Mouse (Mus musculus) thymus, adult 2 months (tissue): ENCODE results near the gene Fcrl5.

ENCODE experiments used
- CTCF ChIP-seq: fragments of 200-500 bp; IDR thresholded peaks from 2 replicates; pipeline ENCODE4 v1.5.1; 2012; ENCODE audit warnings: mild to moderate bottlenecking, control low read depth, low read length, moderate library complexity, borderline replicate concordance; ENCODE audit not compliant: control insufficient read depth, poor library complexity, insufficient read depth; ENCODE audit errors: extremely low read depth
- POLR2A ChIP-seq: fragments of 200-500 bp; IDR thresholded peaks from 2 replicates; pipeline ENCODE4 v1.6.1; 2012; ENCODE audit warnings: mild to moderate bottlenecking, low read length, control low read depth, moderate library complexity; ENCODE audit not compliant: control insufficient read depth, poor library complexity, insufficient read depth; ENCODE audit errors: extremely low read depth

- TF ChIP-seq CTCF (no peak), POLR2A (no peak)
Measured at GRCm38 (mm10) chr3:87487392-87487791, 51.8 kb downstream of the Fcrl5 start.
